Comparison of ENCODE assay signal across 14 mouse cellular contexts in genomic region chr4:151593042-151593441, GRCm38 (mm10).
"Had no signal": no experiment of that assay in that cellular context is flagged by ENCODE, and none has a peak within 500 bp of the region (broad histone marks: within the 10 kb centered on the region; RNA-seq: fewer than 3 reads in every experiment).

No protein-coding gene starts in this region.

- DNase-seq: kidney, adult 11 months; kidney, adult 9 months; kidney, postnatal 10 days; kidney, postnatal 4 days; liver; liver, embryonic 13.5 days; liver, postnatal 0 days; retina, postnatal 1 day; thymus, postnatal 4 days had no signal

- H3K36me3 ChIP-seq: limb, embryonic 12.5 days; liver, embryonic 13.5 days; lung, embryonic 15.5 days; midbrain, embryonic 12.5 days; neural tube, embryonic 13.5 days had no signal

- H3K4me2 ChIP-seq: limb, embryonic 12.5 days; liver, embryonic 13.5 days; lung, embryonic 15.5 days; midbrain, embryonic 12.5 days; neural tube, embryonic 13.5 days had no signal

- H3K27me3 ChIP-seq: limb, embryonic 12.5 days; liver, embryonic 13.5 days; lung, embryonic 15.5 days; midbrain, embryonic 12.5 days; neural tube, embryonic 13.5 days had no signal

- H3K4me3 ChIP-seq: limb, embryonic 12.5 days; liver, embryonic 13.5 days; lung, embryonic 15.5 days; midbrain, embryonic 12.5 days; neural tube, embryonic 13.5 days had no signal

- H3K9me3 ChIP-seq: limb, embryonic 12.5 days; liver, embryonic 13.5 days; lung, embryonic 15.5 days; midbrain, embryonic 12.5 days; neural tube, embryonic 13.5 days had no signal

- H3K4me1 ChIP-seq: limb, embryonic 12.5 days; liver, embryonic 13.5 days; lung, embryonic 15.5 days; midbrain, embryonic 12.5 days had no signal

- H3K9ac ChIP-seq: limb, embryonic 12.5 days; liver, embryonic 13.5 days; liver, postnatal 0 days; lung, embryonic 15.5 days; midbrain, embryonic 12.5 days; neural tube, embryonic 13.5 days had no signal

- H3K27ac ChIP-seq: limb, embryonic 12.5 days; liver, embryonic 13.5 days; lung, embryonic 15.5 days; midbrain, embryonic 12.5 days; neural tube, embryonic 13.5 days had no signal

- ATAC-seq: liver, postnatal 0 days; midbrain, embryonic 16.5 days had no signal
